Mouse (Mus musculus) heart, embryonic 12.5 days (tissue): Measurements from ENCODE around the gene Psmc3. TPM values are rescaled to one million over a fixed set of nuclear protein-coding genes. Genes with fewer than 3 reads are reported as not detected.

Source experiments
- ATAC-seq: fragments of 200-750 bp; cut with Nextera tagmentation; 2 replicates; pipeline ENCODE4 v1.8.0; 2017; ENCODE audit warnings: moderate TSS enrichment, moderate library complexity; ENCODE audit not compliant: insufficient number of reproducible peaks, low FRiP score
- H3K27ac ChIP-seq: fragments of 300-500 bp; sonication (generic); 2 replicates; pipeline ENCODE4 v1.5.1; 2016; ENCODE audit warnings: mild to moderate bottlenecking, moderate library complexity; ENCODE audit not compliant: poor library complexity, severe bottlenecking
- H3K27me3 ChIP-seq: fragments of 300-500 bp; sonication (generic); replicated peaks from 2 replicates; pipeline ENCODE4 v1.6.1; 2016; ENCODE audit warnings: mild to moderate bottlenecking, moderate library complexity
- H3K36me3 ChIP-seq: fragments of 300-500 bp; sonication (generic); 2 replicates; pipeline ENCODE4 v1.6.1; 2016; ENCODE audit warnings: mild to moderate bottlenecking, moderate library complexity
- H3K4me1 ChIP-seq: fragments of 300-500 bp; sonication (generic); replicated peaks from 2 replicates; pipeline ENCODE4 v1.6.1; 2016; ENCODE audit warnings: mild to moderate bottlenecking
- H3K4me2 ChIP-seq: fragments of 300-500 bp; sonication (generic); 2 replicates; pipeline ENCODE4 v1.6.1; 2016; ENCODE audit warnings: mild to moderate bottlenecking, moderate library complexity
- H3K4me3 ChIP-seq: fragments of 300-500 bp; sonication (generic); 2 replicates; pipeline ENCODE4 v1.5.1; 2016; ENCODE audit warnings: mild to moderate bottlenecking
- H3K9ac ChIP-seq: fragments of 300-500 bp; sonication (generic); 2 replicates; pipeline ENCODE4 v1.6.1; 2016; ENCODE audit warnings: mild to moderate bottlenecking, moderate library complexity
- H3K9me3 ChIP-seq: fragments of 300-500 bp; sonication (generic); replicated peaks from 2 replicates; pipeline ENCODE4 v1.6.1; 2016; ENCODE audit warnings: mild to moderate bottlenecking, moderate library complexity
- WGBS: fragments of 180-500 bp; shearing (Covaris S2); methylation state at CpG from one replicate; pipeline ENCODE4 v1.1.7; 2016; 5-methylcytosine and 5-hydroxymethylcytosine counted together
- polyA plus RNA-seq: library from polyadenylated mRNA; unstranded; fragments of >200 nt; fragmentation: Nextera tagmentation; extraction: Ambion mirVana; gene quantifications from 2 replicates; pipeline ENCODE4 v1.2.1, GENCODE M21; 2016

Gene Psmc3
- polyA plus RNA-seq, 1 experiment from 2014 or later, result 252 TPM

DNA sequence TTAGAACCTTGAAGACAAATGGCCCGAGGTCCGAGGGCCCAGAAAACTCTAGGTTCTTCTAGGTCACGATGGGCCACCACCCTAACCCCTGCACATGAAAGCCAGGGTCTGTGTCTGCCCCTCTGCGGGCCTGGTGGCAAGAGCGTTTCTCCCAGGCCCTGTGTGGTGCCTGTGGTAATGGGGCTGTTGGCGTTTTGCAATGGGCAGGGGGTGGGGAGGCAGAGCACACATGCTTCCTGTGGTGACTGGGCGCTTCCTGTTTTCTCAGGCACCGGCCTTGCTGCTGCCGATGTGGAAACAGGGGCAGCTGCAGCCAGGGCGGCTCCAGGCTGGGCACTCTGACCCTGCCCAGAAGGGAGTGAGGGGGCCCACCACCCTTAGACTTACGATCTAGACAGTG, 29.0 kb downstream of the Psmc3 start:
- Histone ChIP-seq H3K9me3 (no peaks in the 10 kb centered on the region), H3K27me3 (no peaks in the 10 kb centered on the region), H3K27ac (no peak overlapping the region), H3K9ac (no peak overlapping the region), H3K4me3 (no peak overlapping the region), H3K4me1 (peaks cover 6% of the 10 kb centered on the region; the same call in 1 of the 2 replicates), H3K36me3 (no peaks in the 10 kb centered on the region), H3K4me2 (no peak overlapping the region)
- WGBS, result 54% methylated on average over 11 of the region's 11 CpGs
- peak; percentile 42 for ATAC-seq

DNA sequence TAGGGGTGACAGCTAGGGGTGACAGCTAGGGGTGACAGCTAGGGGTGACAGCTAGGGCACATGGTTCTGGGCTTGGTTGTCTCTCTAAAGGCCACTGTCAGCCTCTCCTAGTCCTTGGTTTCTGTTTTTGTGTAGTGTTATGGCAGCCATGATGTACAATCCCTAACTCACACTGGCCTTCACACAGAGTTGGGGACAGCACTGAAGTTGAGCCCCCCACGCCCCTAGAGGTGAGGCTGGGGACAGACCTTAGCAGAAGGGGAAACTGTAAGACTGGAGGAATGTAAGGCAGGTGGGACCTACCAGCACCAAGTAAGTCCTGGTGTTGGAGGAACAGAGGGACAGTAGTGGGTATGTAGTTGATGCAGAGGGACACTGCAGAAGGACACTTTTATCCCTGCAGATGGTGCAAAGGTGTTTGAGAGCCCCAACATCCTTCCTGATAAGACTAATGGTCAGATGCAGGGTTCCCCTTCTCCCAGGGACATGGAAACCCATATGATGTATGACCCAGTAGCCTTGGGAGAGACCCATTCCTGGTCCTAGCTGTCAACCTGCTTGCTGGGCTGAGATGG, 29.6 kb downstream of the Psmc3 start:
- Histone ChIP-seq H3K36me3 (no peaks in the 10 kb centered on the region), H3K9me3 (no peaks in the 10 kb centered on the region), H3K4me3 (no peak overlapping the region), H3K9ac (no peak overlapping the region), H3K27ac (no peak overlapping the region), H3K27me3 (no peaks in the 10 kb centered on the region), H3K4me2 (no peak overlapping the region), H3K4me1 (peaks cover 6% of the 10 kb centered on the region; the same call in 1 of the 2 replicates)
- WGBS, result 58% methylated on average over 1 of the region's 1 CpGs
- ATAC-seq, result no peak

DNA sequence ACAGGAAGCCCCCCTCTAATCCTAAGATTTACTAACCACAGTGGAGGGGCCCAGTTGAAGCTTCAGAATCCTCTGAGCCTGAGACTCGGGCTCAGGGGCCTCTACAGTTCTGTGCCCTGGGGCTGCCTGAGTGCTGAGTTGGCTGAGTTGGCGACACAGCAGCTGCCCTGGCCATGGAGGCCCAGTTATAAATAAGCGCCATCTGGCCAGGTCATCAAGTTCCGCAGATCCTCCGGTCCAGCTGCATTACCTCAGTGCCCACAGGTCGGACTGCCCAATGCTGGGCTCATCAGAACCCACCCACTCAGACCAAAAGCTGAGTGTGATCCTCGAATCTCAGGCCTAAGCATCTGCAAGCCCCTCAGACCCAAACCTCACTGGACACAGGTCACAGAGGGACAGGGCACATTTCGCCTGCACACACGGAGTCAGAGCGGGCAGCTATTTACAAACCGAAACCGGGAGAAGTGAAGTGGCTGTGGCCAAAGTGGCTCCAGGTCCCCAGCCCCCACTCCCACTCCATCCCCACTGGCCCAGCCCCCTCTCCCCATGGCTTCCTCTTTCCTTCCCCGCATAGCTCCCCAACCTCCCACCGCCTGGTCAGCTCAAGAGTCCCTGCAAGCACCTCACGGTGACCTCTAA, 30.5 kb downstream of the Psmc3 start:
- 76% methylated on average over 15 of the region's 15 CpGs for WGBS

DNA sequence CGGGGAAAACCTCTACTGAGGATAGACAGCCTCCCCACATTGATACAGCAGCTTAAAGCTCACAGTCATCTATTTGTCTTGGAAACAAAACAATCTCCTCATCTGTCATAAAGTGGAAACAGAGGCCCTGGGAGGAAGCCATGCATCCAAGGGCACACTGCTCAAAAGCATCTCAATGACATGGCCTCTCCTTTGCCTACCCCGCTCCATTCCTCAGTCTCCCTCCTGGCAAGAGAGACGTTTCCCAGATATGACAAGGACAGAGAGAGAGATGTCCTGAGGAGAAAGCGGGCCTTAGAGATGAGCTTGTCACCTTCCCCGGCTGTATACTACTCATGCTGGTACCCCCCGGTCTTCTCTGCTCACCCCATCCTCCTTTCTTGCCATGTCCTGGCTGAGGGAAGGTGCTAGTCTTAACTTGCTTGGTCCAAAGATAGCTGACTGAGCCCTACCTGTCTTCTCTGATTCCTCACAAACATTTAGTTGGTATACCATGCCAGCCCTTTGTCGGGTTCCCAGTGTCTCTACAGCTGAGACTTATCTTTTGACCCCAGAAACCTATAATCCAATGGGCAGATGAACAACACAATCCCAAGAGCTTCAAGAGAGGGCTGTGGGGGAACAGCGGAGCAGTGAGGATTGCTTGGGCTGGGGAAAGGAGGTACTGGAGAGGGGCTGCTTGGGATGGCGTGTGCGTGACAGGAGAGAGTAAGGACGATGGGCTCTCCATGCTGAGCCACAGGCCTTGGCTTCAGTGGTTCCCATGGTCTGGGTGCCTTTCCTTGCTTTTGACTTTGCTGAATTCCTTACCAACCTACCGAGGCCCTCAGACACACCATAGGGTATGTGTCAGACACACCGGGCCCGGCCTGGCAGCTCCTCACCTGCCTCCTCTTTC, 31.9 kb downstream of the Psmc3 start:
- no peak overlapping the region for H3K4me3 ChIP-seq
- H3K27me3 ChIP-seq, result no peaks in the 10 kb centered on the region
- no peak overlapping the region for H3K4me2 ChIP-seq
- no peak overlapping the region for H3K9ac ChIP-seq
- no peaks in the 10 kb centered on the region for H3K36me3 ChIP-seq
- H3K9me3 ChIP-seq, result no peaks in the 10 kb centered on the region
- WGBS, result 86% methylated on average over 14 of the region's 14 CpGs
- H3K4me1 ChIP-seq, result no peaks in the 10 kb centered on the region
- ATAC-seq, result no peak
- no peak overlapping the region for H3K27ac ChIP-seq

More for the DNA sequence above, 30.5 kb downstream of the Psmc3 start:
- Histone ChIP-seq H3K36me3 (no peaks in the 10 kb centered on the region), H3K4me2 (no peak overlapping the region), H3K27me3 (no peaks in the 10 kb centered on the region), H3K4me1 (0 out of 2 replicates have a peak, but pooled peaks cover under 1% of the 10 kb centered on the region), H3K27ac (no peak overlapping the region), H3K4me3 (no peak overlapping the region), H3K9me3 (no peaks in the 10 kb centered on the region), H3K9ac (no peak overlapping the region)
- ATAC-seq, result no peak

DNA sequence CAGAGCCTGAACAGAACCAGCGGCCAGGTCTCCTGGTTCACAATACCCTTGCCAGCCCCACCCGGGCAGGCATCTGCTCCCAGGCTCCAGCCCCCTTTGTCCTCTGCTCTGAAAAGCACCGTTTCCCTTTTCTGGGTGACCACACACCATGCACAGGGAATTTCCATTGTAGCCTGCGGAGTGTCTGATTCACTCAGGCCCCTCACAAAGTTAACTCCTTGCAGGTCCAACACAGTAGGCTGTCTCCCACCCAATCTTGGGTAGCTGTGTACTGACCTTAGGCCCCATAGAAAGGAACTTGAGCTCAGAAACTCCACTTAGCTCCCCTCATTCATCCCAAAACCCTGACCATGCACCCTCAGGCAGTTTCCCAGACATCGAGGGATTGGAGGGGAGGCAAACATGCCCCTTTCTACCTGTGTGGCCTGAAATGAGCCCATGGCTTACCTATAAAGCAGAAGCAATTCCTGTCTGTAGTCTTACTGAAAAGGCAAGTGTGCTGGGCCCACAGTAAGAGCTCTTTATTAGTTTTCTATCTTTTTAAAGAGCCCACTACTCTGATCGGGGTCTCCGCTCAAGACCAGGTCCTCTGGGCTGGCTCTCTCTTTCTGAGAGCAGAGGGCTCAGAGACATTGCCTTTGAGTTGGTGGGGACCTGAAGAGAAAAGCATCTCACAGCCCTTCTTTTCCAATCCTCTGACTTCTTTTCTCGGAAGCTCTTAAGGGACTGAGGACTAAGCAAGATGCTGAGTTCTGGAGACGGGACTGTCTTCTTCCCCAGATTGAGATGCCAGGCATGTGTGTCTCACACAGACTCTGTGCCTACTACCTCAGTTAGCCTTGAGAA, 32.8 kb downstream of the Psmc3 start:
- no peaks in the 10 kb centered on the region for H3K9me3 ChIP-seq
- ATAC-seq, result no peak
- no peaks in the 10 kb centered on the region for H3K4me1 ChIP-seq
- H3K27ac ChIP-seq, result no peak overlapping the region
- no peaks in the 10 kb centered on the region for H3K27me3 ChIP-seq
- H3K4me3 ChIP-seq, result no peak overlapping the region
- no peak overlapping the region for H3K4me2 ChIP-seq
- WGBS, result 72% methylated on average over 9 of the region's 9 CpGs
- H3K9ac ChIP-seq, result no peak overlapping the region
- no peaks in the 10 kb centered on the region for H3K36me3 ChIP-seq

DNA sequence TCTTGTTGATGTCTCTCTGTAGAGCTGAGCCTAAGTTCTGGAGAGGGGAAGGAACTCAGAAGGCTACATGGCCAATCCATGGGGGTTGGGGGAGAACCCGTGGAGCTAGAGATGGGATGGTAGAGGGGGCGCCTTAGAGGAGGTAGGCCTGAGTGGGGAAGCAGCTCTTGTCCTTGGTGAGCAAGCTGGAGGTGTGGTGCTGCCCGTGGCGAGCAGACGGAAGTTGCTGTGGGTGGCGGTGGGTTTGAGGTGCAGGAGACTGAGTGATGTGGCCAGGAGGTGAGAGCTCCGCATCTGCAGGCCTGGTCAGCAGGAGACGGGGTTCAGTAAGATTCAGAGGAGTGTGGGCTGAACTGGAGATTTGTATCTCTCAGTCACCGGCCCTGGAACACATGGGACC, 33.6 kb downstream of the Psmc3 start:
- H3K4me2 ChIP-seq, result no peak overlapping the region
- H3K36me3 ChIP-seq, result no peaks in the 10 kb centered on the region
- no peaks in the 10 kb centered on the region for H3K9me3 ChIP-seq
- H3K27ac ChIP-seq, result no peak overlapping the region
- ATAC-seq, result no peak
- 80% methylated on average over 9 of the region's 9 CpGs for WGBS
- no peaks in the 10 kb centered on the region for H3K4me1 ChIP-seq
- no peaks in the 10 kb centered on the region for H3K27me3 ChIP-seq
- H3K4me3 ChIP-seq, result no peak overlapping the region
- no peak overlapping the region for H3K9ac ChIP-seq

DNA sequence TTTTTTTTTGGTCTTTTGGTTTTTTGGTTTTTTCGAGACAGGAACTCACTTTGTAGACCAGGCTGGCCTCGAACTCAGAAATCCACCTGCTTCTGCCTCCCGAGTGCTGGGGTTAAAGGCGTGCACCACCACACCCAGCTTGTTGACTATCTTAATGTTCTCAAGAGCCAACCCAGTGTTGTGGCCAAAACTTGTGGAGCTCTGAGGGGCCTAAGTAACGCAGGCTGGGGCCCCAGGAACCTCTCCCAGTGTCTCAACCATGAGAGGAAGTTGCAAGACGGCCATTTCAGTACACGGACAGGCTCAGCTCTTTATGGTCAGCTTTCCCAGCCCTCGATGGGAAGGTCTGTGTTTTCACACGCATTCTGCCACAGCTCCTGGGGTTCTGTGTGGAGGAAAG, 35.2 kb downstream of the Psmc3 start:
- no peak overlapping the region for H3K27ac ChIP-seq
- no peaks in the 10 kb centered on the region for H3K4me1 ChIP-seq
- H3K9me3 ChIP-seq, result no peaks in the 10 kb centered on the region
- no peak overlapping the region for H3K4me3 ChIP-seq
- ATAC-seq, result no peak
- no peaks in the 10 kb centered on the region for H3K27me3 ChIP-seq
- H3K9ac ChIP-seq, result no peak overlapping the region
- no peak overlapping the region for H3K4me2 ChIP-seq
- WGBS, result 73% methylated on average over 9 of the region's 9 CpGs
- H3K36me3 ChIP-seq, result no peaks in the 10 kb centered on the region

DNA sequence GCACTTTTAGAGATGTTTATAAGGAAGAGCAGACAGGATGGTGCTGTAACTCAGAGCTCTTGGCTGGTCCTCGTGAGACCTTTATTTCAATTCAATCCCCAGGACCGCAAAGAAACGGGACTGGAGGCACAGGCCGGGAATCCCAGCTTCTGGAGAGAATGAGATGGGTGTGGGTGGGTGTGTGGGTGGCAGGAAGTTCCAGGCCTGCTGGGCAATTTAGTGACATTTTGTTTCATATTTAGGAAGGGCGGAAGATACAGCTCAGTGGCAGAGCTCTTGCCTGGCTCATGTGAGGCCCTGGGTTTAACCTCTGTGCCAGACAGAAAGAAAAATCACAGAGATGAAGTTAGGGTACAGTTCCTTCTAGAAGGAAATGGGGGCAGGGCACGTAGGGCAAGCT, 36.4 kb downstream of the Psmc3 start:
- no peak overlapping the region for H3K4me2 ChIP-seq

DNA sequence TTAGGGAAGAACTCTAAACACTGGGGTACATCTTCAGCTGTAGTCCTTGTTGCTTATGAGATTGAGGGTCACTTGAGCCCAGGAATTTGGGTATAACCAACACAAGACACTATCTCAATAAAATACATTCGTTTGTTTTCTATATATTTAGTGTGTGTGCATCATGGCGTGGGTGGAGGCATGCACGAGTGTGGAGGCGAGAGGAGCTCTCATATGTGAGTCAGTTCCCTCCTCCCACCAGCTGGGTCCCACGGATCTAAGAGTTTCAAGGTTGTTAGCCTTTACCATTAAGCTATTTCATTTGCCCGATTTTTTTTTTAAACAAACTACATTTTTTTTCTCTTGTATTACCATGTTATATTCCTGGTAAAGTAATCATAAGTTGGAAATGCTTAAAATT, 37.0 kb downstream of the Psmc3 start:
- Histone ChIP-seq H3K27ac (no peak overlapping the region), H3K4me3 (no peak overlapping the region), H3K36me3 (no peaks in the 10 kb centered on the region), H3K27me3 (no peaks in the 10 kb centered on the region), H3K9me3 (no peaks in the 10 kb centered on the region), H3K4me2 (no peak overlapping the region), H3K9ac (no peak overlapping the region), H3K4me1 (no peaks in the 10 kb centered on the region)
- ATAC-seq, result no peak
- WGBS, result 67% methylated on average over 6 of the region's 6 CpGs

More for the DNA sequence above, 36.4 kb downstream of the Psmc3 start:
- Histone ChIP-seq H3K27ac (no peak overlapping the region), H3K9me3 (no peaks in the 10 kb centered on the region), H3K4me3 (no peak overlapping the region), H3K36me3 (no peaks in the 10 kb centered on the region), H3K4me1 (no peaks in the 10 kb centered on the region), H3K9ac (no peak overlapping the region), H3K27me3 (no peaks in the 10 kb centered on the region)
- ATAC-seq, result no peak
- 63% methylated on average over 6 of the region's 6 CpGs for WGBS

DNA sequence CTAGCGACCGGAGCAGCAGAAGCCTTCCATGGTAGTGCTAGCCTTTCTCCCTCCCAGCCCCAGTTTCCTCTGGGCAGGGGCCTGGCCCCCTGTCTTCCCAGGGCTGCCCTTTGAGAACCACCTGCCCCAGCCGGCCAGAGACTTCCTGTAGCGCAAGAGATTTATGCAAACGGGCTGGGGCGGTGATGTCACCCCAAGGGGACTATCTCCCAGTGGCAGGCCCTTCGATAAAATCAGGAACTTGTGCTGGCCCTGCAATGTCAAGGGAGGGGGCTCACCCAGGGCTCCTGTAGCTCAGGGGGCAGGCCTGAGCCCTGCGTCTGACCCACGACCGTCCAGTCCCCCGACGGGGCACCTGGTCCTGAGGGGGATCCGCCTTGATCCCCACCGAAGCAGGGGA, 42.7 kb downstream of the Psmc3 start:
- peaks cover 17% of the 10 kb centered on the region for H3K4me1 ChIP-seq
- H3K27me3 ChIP-seq, result no peaks in the 10 kb centered on the region
- no peak; the same call in 1 of the 2 replicates for ATAC-seq
- H3K4me2 ChIP-seq, result no peak overlapping the region
- no peaks in the 10 kb centered on the region for H3K9me3 ChIP-seq
- H3K27ac ChIP-seq, result no peak overlapping the region
- no peaks in the 10 kb centered on the region for H3K36me3 ChIP-seq
- H3K4me3 ChIP-seq, result no peak overlapping the region
- 56% methylated on average over 14 of the region's 14 CpGs for WGBS
- no peak overlapping the region for H3K9ac ChIP-seq

DNA sequence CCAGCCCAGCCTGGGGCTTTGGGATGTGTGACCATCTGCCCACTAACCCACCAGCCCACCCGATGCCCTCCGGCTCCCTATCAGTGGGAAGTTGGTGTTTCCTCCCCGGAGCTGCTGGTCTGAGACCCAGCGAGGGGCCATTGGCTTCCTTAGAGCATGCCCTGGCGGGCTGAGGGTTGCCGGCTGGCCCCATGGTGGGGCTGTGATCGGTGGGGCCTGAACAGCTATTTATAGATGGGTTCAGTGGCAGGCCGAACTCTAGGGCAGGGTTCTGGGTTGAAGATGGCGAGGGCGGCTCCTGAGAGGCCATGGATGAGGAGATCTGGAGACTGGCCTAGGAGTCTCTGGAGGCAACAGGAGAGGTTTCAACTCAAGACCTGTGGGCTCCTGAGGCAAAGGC, 43.2 kb downstream of the Psmc3 start:
- Histone ChIP-seq H3K27ac (no peak overlapping the region), H3K9ac (no peak overlapping the region), H3K4me2 (no peak overlapping the region), H3K27me3 (no peaks in the 10 kb centered on the region), H3K4me3 (no peak overlapping the region), H3K4me1 (peaks cover 17% of the 10 kb centered on the region), H3K36me3 (no peaks in the 10 kb centered on the region), H3K9me3 (no peaks in the 10 kb centered on the region)
- WGBS, result 57% methylated on average over 10 of the region's 10 CpGs
- no peak for ATAC-seq
